Mouse (Mus musculus) heart, embryonic 13.5 days (tissue): ENCODE results near the gene Itga7. TPM values are rescaled to one million over a fixed set of nuclear protein-coding genes. Genes with fewer than 3 reads are reported as not detected.

Experiments used
- ATAC-seq: fragments of 200-750 bp; cut with Nextera tagmentation; 2 replicates; pipeline ENCODE4 v1.8.0; 2017; ENCODE audit warnings: moderate TSS enrichment; ENCODE audit not compliant: insufficient number of reproducible peaks, low FRiP score, low TSS enrichment; ENCODE audit errors: extremely low read depth
- H3K27ac ChIP-seq: fragments of 300-500 bp; sonication (generic); replicated peaks from 2 replicates; pipeline ENCODE4 v1.5.1; 2015; ENCODE audit warnings: moderate library complexity, mild to moderate bottlenecking, inconsistent platforms
- H3K27me3 ChIP-seq: fragments of 300-500 bp; sonication (generic); replicated peaks from 2 replicates; pipeline ENCODE4 v1.6.1; 2015; ENCODE audit warnings: mild to moderate bottlenecking, inconsistent platforms
- H3K36me3 ChIP-seq: fragments of 300-500 bp; sonication (generic); 2 replicates; pipeline ENCODE4 v1.6.1; 2015; ENCODE audit warnings: mild to moderate bottlenecking, inconsistent platforms
- H3K4me1 ChIP-seq: fragments of 300-500 bp; sonication (generic); 2 replicates; pipeline ENCODE4 v1.6.1; 2015; ENCODE audit warnings: inconsistent platforms
- H3K4me2 ChIP-seq: fragments of 300-500 bp; sonication (generic); 2 replicates; pipeline ENCODE4 v1.6.1; 2015; ENCODE audit warnings: inconsistent platforms, mild to moderate bottlenecking, moderate library complexity
- H3K4me3 ChIP-seq: fragments of 300-500 bp; sonication (generic); 2 replicates; pipeline ENCODE4 v1.5.1; 2015; ENCODE audit warnings: moderate library complexity, mild to moderate bottlenecking, inconsistent platforms
- H3K9ac ChIP-seq: fragments of 300-500 bp; sonication (generic); 2 replicates; pipeline ENCODE4 v1.6.1; 2015; ENCODE audit warnings: inconsistent platforms, mild to moderate bottlenecking, moderate library complexity
- H3K9me3 ChIP-seq: fragments of 300-500 bp; sonication (generic); 2 replicates; pipeline ENCODE4 v1.6.1; 2016; ENCODE audit warnings: inconsistent platforms
- WGBS: fragments of 180-500 bp; shearing (Covaris S2); methylation state at CpG from one replicate; pipeline ENCODE4 v1.1.7; 2015; ENCODE audit warnings: mixed read lengths; 5-methylcytosine and 5-hydroxymethylcytosine counted together
- polyA plus RNA-seq: library from polyadenylated mRNA; unstranded; fragments of >200 nt; fragmentation: Nextera tagmentation; extraction: Ambion mirVana; gene quantifications from 2 replicates; pipeline ENCODE4 v1.2.1, GENCODE M21; 2015

Itga7 gene
- polyA plus RNA-seq, 1 experiment from 2014 or later: 2.9 TPM

- Histone ChIP-seq H3K9me3 (no peaks in the 10 kb centered on the region), H3K9ac (peak within 1 kb of the TSS; percentile 91), H3K27me3 (peaks cover 2% of the 10 kb centered on the region; the same call in 1 of the 2 replicates), H3K36me3 (peaks cover 16% of the 10 kb centered on the region), H3K4me1 (peaks cover 49% of the 10 kb centered on the region), H3K4me2 (peak within 1 kb of the TSS; percentile 70), H3K4me3 (peak within 1 kb of the TSS; percentile 91), H3K27ac (peak within 1 kb of the TSS; percentile 95)
- WGBS: 19% methylated on average over 1 of the region's 1 CpGs
- no peak for ATAC-seq
Observed at GRCm38 (mm10) chr10:128922822-128923012, 10.9 kb upstream of the Itga7 start, which contains the start of gene Rdh5. Rdh5 (minus strand) TSS chr10:128922888.

- ATAC-seq: peak; percentile 93
- under 1% methylated on average over 42 of the region's 42 CpGs for WGBS
Observed at GRCm38 (mm10) chr10:128923013-128923691, 10.5 kb upstream of the Itga7 start.

GRCm38 (mm10) chr10:128923935-128924334 lies 9.7 kb upstream of the Itga7 start, which contains the start of gene Bloc1s1:
Bloc1s1 (minus strand) TSS chr10:128924035.
- 63% methylated on average over 9 of the region's 9 CpGs for WGBS
- peaks cover 8% of the 10 kb centered on the region; the same call in 1 of the 2 replicates for H3K36me3 ChIP-seq
- ATAC-seq: no peak
- no peaks in the 10 kb centered on the region for H3K9me3 ChIP-seq
- H3K27me3 ChIP-seq: peaks cover 7% of the 10 kb centered on the region; the same call in 1 of the 2 replicates
- peak within 1 kb of the TSS; percentile 91 for H3K9ac ChIP-seq
- H3K27ac ChIP-seq: peak within 1 kb of the TSS; percentile 95
- H3K4me1 ChIP-seq: peaks cover 53% of the 10 kb centered on the region
- H3K4me2 ChIP-seq: peak within 1 kb of the TSS; percentile 70
- H3K4me3 ChIP-seq: peak within 1 kb of the TSS; percentile 91

More at GRCm38 (mm10) chr10:128923013-128923691, 10.5 kb upstream of the Itga7 start:
- Histone ChIP-seq H3K4me3 (peak overlapping the region; percentile 91), H3K27me3 (peaks cover 7% of the 10 kb centered on the region; the same call in 1 of the 2 replicates), H3K27ac (peak overlapping the region; percentile 95), H3K4me2 (peak overlapping the region; percentile 70), H3K9me3 (no peaks in the 10 kb centered on the region), H3K36me3 (peaks cover 12% of the 10 kb centered on the region), H3K9ac (peak overlapping the region; percentile 91), H3K4me1 (peaks cover 52% of the 10 kb centered on the region)

- H3K36me3 ChIP-seq: no peaks in the 10 kb centered on the region
- no peak overlapping the region for H3K27ac ChIP-seq
- H3K27me3 ChIP-seq: peaks cover 37% of the 10 kb centered on the region
- WGBS: 31% methylated on average over 4 of the region's 4 CpGs
- ATAC-seq: no peak
- H3K9ac ChIP-seq: no peak overlapping the region
- no peak overlapping the region for H3K4me2 ChIP-seq
- H3K9me3 ChIP-seq: no peaks in the 10 kb centered on the region
- peaks cover 51% of the 10 kb centered on the region for H3K4me1 ChIP-seq
- no peak overlapping the region for H3K4me3 ChIP-seq
Observed at GRCm38 (mm10) chr10:128928356-128928755, 5.3 kb upstream of the Itga7 start.

- Histone ChIP-seq H3K4me3 (no peak overlapping the region), H3K4me2 (no peak overlapping the region), H3K27ac (no peak overlapping the region), H3K36me3 (no peaks in the 10 kb centered on the region), H3K9ac (no peak overlapping the region), H3K4me1 (peaks cover 56% of the 10 kb centered on the region), H3K27me3 (peaks cover 52% of the 10 kb centered on the region), H3K9me3 (no peaks in the 10 kb centered on the region)
- ATAC-seq: no peak
- 51% methylated on average over 7 of the region's 7 CpGs for WGBS
Observed at GRCm38 (mm10) chr10:128929638-128930378, 3.8 kb upstream of the Itga7 start.

- WGBS: 40% methylated on average over 2 of the region's 2 CpGs
- no peak overlapping the region for H3K4me2 ChIP-seq
- no peak for ATAC-seq
- H3K9ac ChIP-seq: peak overlapping the region; percentile 25; the same call in 1 of the 2 replicates
- H3K36me3 ChIP-seq: no peaks in the 10 kb centered on the region
- H3K4me3 ChIP-seq: no peak overlapping the region
- H3K27me3 ChIP-seq: peaks cover 68% of the 10 kb centered on the region
- H3K27ac ChIP-seq: 0 out of 2 replicates have a peak overlapping the region, but pooled peaks have one; percentile 15
- H3K4me1 ChIP-seq: peaks cover 62% of the 10 kb centered on the region
- no peaks in the 10 kb centered on the region for H3K9me3 ChIP-seq
Observed at GRCm38 (mm10) chr10:128931441-128931840, 2.2 kb upstream of the Itga7 start.

GRCm38 (mm10) chr10:128933976-128934721 lies 531 bp downstream of the Itga7 start:
- H3K9me3 ChIP-seq: no peaks in the 10 kb centered on the region
- H3K4me1 ChIP-seq: peaks cover 53% of the 10 kb centered on the region
- peak overlapping the region; percentile 93 for H3K4me2 ChIP-seq
- H3K9ac ChIP-seq: peak overlapping the region; percentile 72
- H3K27ac ChIP-seq: no peak overlapping the region
- WGBS: 3% methylated on average over 21 of the region's 21 CpGs
- peak overlapping the region; percentile 56 for H3K4me3 ChIP-seq
- no peak for ATAC-seq
- H3K27me3 ChIP-seq: peaks cover 61% of the 10 kb centered on the region
- no peaks in the 10 kb centered on the region for H3K36me3 ChIP-seq

GRCm38 (mm10) chr10:128934997-128935787 lies 1.6 kb downstream of the Itga7 start:
- Histone ChIP-seq H3K9ac (no peak overlapping the region; the same call in 1 of the 2 replicates), H3K4me1 (peaks cover 46% of the 10 kb centered on the region), H3K4me3 (no peak overlapping the region), H3K27me3 (peaks cover 53% of the 10 kb centered on the region), H3K27ac (no peak overlapping the region), H3K36me3 (no peaks in the 10 kb centered on the region), H3K9me3 (no peaks in the 10 kb centered on the region), H3K4me2 (no peak overlapping the region)
- ATAC-seq: no peak
- WGBS: 46% methylated on average over 7 of the region's 7 CpGs

GRCm38 (mm10) chr10:128935826-128936440 lies 2.3 kb downstream of the Itga7 start:
- H3K27me3 ChIP-seq: peaks cover 52% of the 10 kb centered on the region
- no peak overlapping the region for H3K4me3 ChIP-seq
- ATAC-seq: no peak
- peaks cover 45% of the 10 kb centered on the region for H3K4me1 ChIP-seq
- H3K27ac ChIP-seq: no peak overlapping the region
- no peak overlapping the region for H3K4me2 ChIP-seq
- no peaks in the 10 kb centered on the region for H3K9me3 ChIP-seq
- 72% methylated on average over 8 of the region's 8 CpGs for WGBS
- H3K9ac ChIP-seq: no peak overlapping the region
- H3K36me3 ChIP-seq: no peaks in the 10 kb centered on the region

- Histone ChIP-seq H3K4me3 (no peak overlapping the region), H3K4me2 (no peak overlapping the region), H3K9ac (no peak overlapping the region), H3K4me1 (peaks cover 26% of the 10 kb centered on the region), H3K27ac (no peak overlapping the region), H3K36me3 (no peaks in the 10 kb centered on the region), H3K27me3 (peaks cover 42% of the 10 kb centered on the region), H3K9me3 (no peaks in the 10 kb centered on the region)
- ATAC-seq: no peak
- WGBS: 53% methylated on average over 12 of the region's 12 CpGs
Observed at GRCm38 (mm10) chr10:128937756-128938390, 4.3 kb downstream of the Itga7 start.
